Mouse (Mus musculus) spleen, adult 2 months (tissue): Measurements from ENCODE around the gene Il21r.

Experiments
- CTCF ChIP-seq: fragments of 200-500 bp; IDR thresholded peaks from 2 replicates; pipeline ENCODE4 v1.5.1; 2011; ENCODE audit warnings: mild to moderate bottlenecking, inconsistent platforms; ENCODE audit not compliant: insufficient read depth, insufficient read length, insufficient replicate concordance; ENCODE audit errors: extremely low read depth
- POLR2A ChIP-seq: fragments of 200-500 bp; IDR thresholded peaks from 2 replicates; pipeline ENCODE4 v1.6.1; 2011; ENCODE audit warnings: low read depth, low read length, inconsistent platforms

- TF ChIP-seq CTCF: no peak
- TF ChIP-seq POLR2A: no peak
Measured at GRCm38 (mm10) chr7:125554456-125555114, 48.6 kb upstream of the Il21r start.
